Mouse (Mus musculus): ENCODE measurements around the gene Gm33543.

Gm33543 gene

DNA sequence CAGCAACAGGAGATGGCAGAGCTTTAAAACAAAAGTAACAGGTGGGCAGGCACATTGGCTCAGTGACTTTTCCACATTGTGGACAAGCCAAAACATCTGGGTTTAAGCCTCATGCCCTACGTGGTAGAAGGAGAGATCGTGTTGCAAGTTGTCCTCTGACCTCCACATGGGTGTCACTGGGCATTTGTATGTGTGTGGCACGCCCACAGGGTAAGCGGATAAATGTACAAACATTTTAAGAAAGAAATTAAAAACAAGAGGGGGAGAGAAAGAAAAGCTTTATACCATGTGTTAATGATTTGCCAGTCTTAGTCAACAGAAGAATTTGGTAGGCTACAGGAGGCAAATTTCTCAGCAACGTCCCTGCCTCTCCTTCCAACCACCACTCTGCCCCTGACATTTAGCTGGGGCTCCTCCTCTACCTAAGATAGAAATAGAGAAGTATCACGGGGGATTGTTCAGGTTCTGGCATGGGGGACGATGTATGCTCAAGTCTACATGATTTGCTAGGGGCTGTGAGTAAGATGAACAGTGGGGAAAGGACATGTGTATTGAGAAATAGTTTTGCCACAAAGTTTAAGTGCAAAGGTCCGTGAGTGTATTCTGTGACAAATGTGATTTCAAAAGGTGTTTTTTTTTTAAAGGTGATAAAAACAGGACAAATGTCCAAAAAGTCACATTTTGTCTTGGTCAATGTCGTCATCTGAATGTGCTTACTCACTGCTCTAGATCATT lies 6.0 kb downstream of the Gm33543 start:
- no peak for DNase-seq (ENCODE audit: low spot score in 2 of 2)

DNA sequence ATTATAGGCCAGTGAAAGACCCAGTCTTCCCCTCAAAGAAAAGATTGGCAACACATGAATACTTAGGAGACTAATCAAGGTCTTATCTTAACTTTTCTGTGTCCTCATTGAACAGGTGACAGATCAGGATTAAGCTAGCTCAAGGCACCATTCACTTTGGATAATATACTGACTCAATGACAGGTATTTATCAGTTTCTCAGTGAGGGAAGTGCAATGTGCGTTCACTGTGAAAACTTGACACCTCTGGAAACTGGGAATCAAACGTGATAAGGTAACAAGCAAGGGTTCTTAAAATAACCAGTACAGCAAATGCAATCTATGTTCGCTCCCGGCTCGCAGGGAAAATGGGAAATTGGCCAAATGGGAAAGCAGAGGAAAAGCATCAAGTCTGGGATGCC lies 11.8 kb downstream of the Gm33543 start:
- no peak for DNase-seq (ENCODE audit: low spot score in 2 of 2)

DNA sequence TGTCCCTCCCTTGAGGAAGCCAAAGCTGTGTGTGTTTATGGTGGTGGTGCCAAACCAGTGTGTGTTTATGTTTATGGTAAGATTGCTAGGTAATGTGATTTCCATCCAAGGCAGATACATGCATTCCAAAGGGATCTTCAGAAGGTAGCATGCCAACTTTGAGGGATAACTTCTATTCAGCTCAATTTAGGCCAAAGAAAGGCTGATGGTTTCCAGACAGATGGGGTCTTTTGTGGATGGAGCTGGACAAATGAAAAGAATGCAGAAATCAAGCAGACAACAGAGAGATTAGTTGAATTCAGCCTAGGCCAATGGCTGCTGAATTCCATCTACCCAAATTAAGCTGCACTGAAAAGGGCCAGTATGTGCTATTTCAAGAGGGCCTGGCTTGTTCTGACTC lies 13.3 kb downstream of the Gm33543 start:
- DNase-seq (ENCODE audit: low spot score in 2 of 2): no peak

DNA sequence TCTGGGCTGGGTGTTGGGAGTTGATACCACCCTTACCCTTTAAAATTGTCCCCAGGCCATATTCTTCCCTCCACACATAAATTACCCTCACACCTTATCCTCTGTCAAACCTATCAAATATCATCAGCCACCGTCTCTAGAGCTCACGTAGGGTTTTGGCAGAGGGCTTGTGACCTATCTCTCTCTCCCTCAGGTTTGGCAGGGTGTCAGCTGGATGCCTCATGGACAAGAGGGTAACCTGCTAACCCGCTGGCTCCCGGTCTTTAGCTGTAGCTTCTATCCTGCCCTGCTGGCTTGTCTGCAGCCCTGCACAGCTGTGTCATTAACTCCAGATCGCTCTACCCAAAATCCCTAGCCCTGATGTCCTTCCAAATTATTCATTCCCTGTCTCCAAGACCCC lies 14.4 kb downstream of the Gm33543 start:
- no peak for DNase-seq (ENCODE audit: low spot score in 2 of 2)

DNA sequence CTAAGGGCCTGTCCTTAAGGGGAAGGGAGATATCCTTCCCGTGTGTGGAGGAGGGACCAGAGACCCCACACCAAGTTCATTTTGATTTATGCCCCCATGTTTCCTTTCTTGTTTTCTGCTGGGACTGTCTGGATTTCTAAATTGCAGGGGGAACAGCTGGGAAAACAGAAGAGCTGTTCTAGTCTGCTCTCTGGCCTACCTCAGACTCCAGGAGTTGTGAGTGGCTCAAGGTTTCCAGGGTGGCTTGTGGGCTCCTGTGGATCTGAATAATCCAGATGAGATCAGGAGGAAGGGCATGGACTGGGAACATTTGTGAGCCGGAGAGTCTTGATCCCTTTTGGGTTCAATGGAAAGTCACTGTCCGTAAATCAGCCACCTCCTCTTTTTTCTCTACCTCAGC lies 17.1 kb downstream of the Gm33543 start:
- no peak for DNase-seq (ENCODE audit: low spot score in 2 of 2)

DNA sequence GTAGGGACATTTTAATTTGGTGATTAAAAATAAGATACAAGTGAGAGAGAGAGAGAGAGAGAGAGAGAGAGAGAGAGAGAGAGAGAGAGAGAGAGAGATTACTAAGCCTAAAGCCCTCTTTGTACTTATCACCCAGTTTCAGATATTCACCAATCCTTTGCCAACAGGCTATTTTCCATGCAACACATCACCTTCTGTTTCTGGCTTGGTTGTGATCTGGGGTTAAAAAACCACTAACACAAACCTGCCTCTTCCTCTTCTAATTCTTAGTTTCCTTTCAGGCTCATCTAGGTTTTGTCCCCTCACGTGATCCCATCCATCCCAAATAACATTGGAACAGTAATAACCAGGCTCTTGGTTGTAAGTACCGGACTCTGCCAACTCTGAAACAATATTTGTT lies 24.2 kb downstream of the Gm33543 start:
- no peak for DNase-seq (ENCODE audit: low spot score in 2 of 2)

DNA sequence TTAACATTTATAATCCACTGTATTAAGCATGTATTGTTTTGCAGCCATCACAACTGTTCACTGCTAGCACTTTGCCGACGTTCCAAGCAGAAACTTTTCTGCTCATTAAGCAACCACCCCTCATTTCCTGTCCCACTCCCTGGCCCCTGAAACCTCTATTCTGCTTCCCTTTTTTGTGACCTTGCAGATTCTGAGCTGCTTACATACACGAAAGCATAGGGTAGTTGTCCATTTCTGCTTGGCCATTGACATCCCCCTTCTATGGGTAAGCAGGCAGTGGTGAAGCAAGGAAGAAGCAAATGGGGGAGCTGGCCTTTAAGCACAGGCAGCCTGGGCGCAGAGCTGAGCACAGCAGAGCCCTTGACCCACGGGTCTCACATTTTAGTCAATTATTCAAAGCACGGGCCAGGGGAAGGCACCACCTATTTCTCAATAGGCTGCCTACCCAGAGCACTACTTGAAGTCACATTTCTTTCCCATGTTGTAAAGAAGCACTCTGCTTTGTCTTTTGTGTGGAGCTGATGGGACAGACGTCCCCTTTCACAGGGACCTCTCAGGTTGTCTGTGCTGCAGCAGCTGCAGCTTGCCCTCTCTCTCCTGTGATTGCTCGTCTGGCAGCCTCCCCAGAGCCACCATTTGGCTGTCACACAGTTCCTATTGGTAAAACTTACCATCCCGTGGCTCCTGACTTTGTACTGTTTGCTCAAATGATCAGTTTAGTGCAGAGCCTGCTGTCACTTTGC lies 25.1 kb downstream of the Gm33543 start:
- DNase-seq (ENCODE audit: low spot score in 2 of 2): no peak

DNA sequence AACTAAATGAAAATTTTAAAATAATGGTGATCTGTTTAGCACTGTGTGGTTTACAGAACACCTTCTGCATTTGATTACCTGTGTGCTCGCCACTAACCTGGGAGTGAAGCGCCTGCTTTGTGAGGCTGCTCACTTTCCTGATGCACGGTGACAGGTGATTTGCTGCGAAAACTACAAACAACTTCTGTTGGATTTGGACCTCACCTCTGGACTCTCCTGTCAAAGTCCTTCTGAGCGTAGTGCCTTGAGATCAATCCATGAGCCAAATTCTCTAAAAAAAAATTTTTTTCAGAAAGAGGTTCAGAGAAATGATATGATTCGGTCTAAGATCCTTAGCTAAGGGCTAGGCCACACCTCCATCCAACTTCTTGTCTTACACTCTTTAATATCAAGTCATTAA lies 28.4 kb downstream of the Gm33543 start:
- no peak for DNase-seq (ENCODE audit: low spot score in 2 of 2)

DNA sequence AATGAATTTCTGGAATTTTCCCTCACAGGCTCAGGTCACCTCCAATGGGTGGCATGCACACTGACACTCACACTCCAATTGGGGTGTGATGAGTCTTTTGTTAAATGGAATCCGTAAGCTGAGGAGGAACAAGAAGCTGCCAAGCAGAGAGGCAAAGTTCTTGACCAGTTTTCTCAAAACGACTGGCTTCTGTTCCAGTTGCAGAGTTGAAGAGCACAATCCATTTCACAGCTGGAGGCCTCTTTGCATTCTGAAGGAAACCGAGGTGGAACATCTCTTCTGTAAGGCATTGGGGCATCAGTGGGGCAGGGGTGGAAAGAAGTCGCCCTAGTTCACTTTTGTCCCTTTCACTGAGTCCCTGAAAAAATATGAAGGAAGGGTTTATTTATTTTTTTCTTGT lies 30.9 kb downstream of the Gm33543 start:
- DNase-seq (ENCODE audit: low spot score in 2 of 2): no peak

DNA sequence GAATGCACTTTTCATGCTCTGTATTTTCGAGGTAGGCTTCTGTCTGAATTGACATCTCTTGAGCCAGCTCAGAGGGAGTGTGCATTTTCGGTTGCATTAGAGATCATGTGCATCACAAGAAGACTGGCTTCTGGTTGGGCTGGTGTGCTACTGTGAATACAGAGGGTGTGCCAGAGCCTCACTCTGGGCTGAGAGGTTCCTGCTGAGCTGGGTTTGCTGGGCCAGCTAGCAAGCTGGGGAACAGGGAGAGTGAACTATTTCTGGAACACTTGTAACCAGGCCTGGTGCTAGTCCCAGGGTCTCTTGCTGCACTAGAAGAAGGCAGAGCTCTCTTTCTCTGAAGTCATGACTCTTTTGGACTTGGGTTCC lies 41.3 kb downstream of the Gm33543 start:
- peak in 1 of 2 experiments; percentile 10 for DNase-seq (ENCODE audit: low spot score in 2 of 2)

DNA sequence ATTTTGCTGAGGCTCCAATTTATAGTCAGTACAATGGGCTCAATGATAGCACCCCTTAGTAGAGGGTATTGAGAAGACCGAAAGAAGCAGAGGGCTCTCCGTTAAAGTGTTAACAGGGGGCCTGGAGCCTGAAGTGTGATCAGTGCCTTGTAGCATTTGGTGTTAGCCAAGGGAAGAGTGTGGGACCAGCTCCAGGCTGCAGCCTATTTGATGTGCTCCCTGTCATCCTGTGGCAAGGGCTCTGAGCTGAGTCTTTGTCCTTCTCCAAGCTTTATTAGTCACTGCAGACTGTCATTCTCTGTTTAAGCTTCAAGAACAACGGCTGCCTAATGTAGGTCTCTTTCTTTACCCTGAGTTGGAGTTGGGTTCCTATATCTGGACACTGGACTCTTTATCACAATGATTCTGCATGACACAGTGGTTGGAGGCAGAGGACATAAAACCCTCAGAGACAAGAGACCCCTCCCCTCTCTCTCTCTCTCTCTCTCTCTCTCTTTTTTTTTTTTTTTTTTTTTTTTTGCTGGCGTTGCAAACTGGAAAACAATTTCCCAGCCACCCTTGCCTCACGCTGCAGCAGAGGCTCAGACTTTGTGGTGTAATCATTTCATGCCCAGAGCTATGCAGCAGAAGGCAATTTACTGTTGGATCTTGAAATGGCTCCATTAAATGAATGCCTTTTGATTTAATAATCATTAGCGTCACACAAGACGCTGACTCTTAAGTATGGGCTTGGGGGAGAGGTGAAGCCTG lies 41.9 kb downstream of the Gm33543 start:
- DNase-seq (ENCODE audit: low spot score in 2 of 2): no peak

DNA sequence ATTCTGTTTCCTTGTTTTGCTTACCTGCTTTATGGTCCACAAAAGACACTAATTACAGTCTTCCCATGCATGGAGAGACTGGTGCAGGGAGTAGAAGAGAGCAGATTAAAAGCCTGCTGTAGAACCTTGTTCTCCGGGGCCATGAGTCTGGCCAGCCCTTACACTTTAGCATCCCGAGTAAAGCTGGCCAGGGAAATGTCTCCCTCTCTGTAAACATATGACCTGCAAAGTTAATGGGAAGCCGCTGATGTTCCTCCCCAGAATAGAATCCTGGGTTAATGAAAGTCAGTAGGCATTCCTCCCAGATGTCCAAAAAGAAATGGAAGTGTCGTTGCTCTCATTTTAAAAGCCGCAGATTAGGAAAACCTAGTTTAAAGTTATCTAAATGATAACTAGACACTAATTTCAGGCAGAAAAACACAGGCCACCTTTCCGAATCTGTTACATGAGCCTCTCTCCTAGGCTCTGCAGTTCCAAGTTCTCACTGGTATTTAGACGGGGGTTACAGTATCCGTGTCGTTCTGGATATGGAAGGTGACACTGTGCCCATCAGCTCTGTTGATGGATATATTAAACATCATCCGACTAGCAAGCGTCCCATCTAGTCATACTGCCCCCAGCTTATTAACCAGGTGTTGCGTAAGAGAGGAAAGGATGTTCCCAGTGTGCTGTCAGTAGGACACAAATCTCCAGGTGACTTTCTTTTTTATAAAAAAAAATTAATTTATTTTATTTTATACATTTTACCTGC lies 44.9 kb downstream of the Gm33543 start:
- DNase-seq (ENCODE audit: low spot score in 2 of 2): no peak

DNA sequence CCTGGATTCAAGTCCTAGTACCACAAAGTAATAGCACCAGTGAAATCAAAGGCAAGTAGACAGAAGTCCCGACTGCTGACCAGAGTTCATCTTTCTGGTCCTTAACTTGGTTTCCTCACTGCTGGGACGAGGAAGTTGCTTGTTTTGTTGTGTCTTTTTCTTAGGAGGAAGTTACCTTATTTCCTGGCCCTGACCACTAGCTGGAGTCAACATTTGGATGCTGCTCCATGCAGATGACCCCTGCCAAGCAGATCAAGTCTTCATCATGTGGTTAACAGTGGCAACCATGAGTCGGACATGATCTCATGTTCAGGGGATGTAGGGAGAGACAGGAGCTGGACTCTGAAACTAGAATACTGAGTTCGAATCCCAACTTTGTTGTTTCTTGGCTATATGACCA lies 47.2 kb downstream of the Gm33543 start:
- DNase-seq (ENCODE audit: low spot score in 2 of 2): no peak

DNA sequence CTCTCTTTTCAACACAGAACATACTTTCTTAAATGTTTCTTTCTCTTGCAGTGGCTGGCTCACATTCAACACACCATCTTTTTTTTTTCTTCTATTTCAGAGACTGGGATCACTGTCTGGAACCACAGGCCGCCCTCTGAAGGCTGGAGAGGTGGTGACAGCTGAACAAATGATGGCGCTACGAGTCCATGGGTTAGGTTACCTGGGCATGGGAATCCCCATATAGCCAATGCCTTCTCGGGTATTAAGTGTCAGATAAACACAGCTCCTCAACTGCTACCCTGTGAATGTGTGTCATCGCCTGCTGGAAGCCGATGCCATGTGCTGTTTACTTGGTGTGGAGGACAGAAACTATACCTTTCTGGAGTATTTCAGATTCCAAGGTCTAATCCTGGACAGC lies 48.0 kb downstream of the Gm33543 start:
- no peak for DNase-seq (ENCODE audit: low spot score in 2 of 2)

DNA sequence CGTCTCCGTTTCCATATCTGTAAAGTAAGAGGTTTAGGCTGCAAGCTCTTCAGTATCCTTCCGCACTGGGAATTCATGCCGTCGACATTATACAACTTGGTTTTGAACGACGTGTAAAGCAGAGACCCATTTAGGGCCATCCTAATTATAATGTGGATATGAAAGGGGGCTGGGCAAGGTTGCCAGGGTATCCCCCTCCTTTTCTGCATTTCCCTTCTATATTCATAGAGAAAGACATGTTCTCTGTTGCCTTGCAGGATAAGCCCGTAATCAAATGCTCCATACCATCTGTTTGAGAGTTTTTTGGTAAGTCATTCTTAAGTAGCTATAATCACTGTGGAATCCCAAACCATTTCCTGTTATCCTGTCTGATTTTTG lies 51.3 kb downstream of the Gm33543 start:
- DNase-seq (ENCODE audit: low spot score in 2 of 2): no peak

DNA sequence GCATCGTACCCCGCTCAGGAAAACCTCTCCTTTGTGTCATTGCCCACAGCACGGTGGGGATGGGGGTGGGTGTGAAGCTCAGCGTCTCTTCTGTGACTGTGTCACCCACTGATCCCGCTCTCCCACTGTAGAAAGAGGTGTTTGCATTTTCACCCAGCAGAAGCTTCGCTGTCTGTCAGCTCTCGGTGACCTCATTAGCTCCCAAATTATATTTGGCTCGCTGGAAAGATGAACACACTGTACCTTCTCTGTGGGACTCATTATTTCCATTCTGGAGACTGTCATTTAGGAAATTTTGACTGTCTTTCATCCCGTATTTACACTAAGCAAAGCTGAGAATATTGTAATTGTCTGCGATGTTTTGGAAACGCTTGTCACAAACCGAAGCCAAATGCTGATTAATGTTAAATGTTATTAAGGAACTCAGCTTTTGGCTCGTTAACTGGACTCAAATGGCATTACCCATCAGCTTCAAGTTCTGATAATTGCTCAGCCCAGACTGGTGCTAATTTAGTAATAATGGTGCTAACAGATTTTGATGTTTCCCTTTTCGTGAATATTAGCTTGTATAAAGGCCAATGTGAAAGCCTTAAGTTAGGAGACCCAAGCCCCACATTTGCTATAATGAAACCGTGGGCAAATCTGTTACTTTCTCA lies 51.8 kb downstream of the Gm33543 start:
- no peak for DNase-seq (ENCODE audit: low spot score in 2 of 2)

DNA sequence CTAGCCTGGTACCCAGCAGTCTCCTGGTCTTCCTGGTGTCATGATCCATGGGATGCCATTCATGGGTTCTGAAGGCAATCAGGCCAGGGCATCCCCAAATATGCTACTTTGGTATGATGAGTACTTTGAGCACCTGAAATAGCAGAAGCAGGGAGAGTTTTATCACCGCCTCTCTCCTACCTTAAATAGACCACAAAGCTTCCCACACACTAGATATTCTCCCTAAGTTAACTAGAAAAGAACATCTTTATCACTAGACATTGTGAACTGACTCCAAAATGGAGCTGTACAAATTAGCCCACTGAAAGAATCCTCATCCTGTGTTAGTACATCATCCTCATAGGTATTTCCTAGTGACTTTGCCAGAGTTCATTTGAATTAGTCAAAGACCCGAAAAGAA lies 55.6 kb downstream of the Gm33543 start:
- DNase-seq (ENCODE audit: low spot score in 2 of 2): no peak

DNA sequence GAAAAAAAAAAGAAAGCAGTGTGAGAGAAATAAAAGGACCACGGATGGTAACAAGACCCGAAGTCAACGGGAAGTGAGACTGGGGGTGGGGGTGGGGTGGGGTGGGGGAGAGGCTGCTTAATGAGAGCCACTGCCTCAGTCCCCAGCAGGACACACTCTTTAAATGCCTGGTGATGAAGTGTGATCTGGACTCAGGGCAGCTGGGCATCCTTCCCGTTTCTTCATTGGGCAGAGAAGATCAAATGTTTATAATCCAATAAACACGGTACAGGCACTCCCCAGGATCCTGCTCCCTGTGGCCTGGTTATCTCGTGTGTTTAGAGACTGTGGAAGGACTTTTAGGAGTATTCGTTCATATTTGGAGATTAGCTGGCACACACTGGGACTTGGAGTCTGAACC lies 57.9 kb downstream of the Gm33543 start:
- no peak for DNase-seq (ENCODE audit: low spot score in 2 of 2)

DNA sequence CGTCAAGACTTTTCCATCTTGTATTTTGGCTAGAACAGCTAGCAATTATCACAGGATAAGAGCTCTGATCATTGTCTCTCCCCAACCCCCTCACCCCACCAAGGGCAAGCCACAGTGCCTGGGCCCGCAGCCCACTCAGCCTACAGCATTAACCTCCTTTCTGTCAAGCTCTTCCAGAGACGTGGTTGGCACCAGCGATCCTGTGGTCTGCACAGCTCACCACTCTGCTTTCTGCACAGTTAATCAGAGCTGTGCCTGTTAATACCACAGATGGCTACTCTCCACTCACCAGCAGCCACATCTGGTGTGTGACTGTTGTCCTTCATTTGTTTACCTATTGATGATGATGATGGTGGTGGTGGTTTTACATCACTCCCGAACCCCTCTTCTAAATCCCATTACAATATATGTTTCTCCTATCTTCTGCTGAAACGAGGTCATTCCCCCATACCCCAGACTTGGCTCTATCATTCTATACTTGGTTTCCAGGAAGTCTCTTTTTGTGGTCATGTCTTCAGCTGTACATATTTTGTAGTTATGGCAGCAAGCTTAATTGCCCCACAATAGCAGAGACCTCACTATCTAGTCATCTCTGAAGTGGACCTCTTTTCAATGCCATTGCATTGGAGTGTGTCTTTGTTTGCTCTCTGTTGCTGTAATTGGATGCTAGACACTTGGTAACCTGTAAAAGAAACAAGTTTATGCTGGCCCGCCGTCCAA lies 61.7 kb downstream of the Gm33543 start:
- DNase-seq (ENCODE audit: low spot score in 2 of 2): no peak

DNA sequence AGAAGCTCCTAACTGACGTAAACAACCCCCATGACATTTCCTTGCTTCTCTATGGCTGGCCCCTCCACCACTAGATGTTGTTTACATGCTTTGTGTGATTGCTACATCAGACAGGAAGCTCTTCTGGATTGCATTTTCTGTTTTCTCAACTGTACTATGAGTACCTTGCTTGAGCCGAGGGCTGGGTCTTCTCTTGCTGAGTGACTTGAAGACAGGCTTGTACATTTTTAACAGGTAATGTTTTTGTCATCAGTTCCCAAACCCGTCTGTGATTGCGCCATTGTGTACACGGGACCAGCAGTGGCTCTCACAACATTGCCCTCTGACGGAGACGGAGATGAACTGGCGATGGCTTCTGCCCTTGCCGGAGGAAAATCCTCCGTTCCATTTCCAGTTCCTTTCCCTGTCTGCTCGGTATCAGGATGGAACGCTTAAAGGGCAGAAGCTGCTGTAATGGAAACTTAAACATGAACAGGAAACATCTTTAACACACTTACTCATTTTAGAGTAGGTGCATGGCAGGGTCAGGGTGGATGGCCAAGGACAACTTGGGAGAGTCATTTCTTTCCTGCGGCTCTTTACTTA lies 62.8 kb downstream of the Gm33543 start:
- DNase-seq (ENCODE audit: low spot score in 2 of 2): no peak

DNA sequence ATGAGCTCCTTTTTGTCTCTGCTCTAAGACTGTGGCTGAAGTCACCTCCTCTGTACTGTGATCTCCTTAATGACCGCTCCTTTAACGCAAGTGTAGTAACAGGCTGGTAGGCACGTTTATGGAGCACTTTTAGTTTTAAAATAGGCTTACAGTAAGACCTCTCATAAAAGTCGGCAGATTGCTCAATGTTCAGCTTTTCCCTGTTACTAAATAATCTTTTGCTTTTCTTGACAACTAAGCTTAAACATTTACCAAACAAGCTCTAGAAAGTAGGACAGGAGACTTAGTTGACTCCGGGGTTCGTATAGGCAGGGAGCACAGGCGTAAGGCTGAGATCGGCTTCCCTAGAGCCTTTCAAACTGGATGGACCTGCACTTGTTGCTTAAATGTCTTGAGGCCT lies 64.1 kb downstream of the Gm33543 start:
- no peak for DNase-seq (ENCODE audit: low spot score in 2 of 2)

Measured in cerebellum, postnatal 4 days (tissue).